Mouse (Mus musculus) layer of hippocampus, adult 8-10 months (tissue): Measurements from ENCODE around the gene Nav2. TPM values are rescaled to one million over a fixed set of nuclear protein-coding genes. Genes with fewer than 3 reads are reported as not detected.

Source experiments
- DNase-seq, 2 experiments: peaks; one replicate each; pipeline ENCODE4 v3.0.0; 2022; ENCODE audit warnings: low spot score in 2 of 2
- total RNA-seq, 4 experiments: library from RNA; stranded (reverse); gene quantifications; 2 replicates each; pipeline ENCODE4 v1.2.4; 2022

The Nav2 gene
- total RNA-seq, 4 experiments from 2014 or later = 87.2 to 113 (median 96.0) TPM

GRCm38 (mm10) chr7:49476666-49477065 is 568.1 kb downstream of the Nav2 start:
- no peak for DNase-seq

DNA sequence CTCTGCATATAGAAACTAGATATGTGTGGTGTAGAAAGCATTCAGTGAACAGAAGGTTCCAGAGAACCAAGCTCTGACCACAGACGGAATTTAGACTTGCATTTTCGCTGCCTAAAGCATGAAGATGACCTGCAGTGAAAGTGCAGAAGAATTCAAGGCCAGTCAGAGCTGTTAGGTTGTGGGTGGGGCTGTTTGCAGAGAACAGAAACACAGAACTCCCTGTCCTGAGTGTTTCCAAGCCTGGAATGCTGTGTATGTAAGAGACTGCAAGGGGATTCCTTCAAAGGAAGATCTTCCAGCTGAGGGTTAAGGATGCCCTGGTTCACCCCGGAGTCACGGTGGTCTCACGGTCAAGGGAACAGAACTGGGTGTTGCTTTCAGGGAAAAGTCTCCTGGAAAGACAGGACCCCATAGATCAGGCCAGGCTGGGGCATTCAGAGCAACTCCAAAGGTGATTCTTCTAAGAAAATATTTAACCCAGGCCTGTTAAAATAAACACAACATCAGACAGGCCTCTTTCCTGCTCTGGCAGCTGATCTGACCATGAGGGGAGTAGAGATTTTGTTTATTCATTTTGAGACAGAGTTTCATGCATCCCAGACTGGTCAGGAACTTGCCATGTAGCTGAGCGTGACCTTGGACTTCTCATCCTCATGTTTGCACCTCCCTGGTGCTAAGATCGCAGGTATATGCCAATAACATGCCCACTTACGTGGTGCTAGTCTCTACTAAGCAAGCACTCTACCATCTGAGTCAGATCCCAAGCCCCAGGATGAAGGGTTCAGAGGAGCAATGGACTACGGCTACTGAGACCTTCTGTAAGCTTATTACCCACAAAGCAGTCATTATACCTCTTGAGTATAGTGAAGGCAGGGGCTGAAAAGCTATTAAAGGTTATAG is 568.8 kb downstream of the Nav2 start:
- no peak for DNase-seq

- no peak for DNase-seq
Measured at GRCm38 (mm10) chr7:49477976-49478349, 569.4 kb downstream of the Nav2 start.

- no peak for DNase-seq
Measured at GRCm38 (mm10) chr7:49478886-49479285, 570.4 kb downstream of the Nav2 start.

- DNase-seq = no peak
Measured at GRCm38 (mm10) chr7:49480962-49481361, 572.4 kb downstream of the Nav2 start.

DNA sequence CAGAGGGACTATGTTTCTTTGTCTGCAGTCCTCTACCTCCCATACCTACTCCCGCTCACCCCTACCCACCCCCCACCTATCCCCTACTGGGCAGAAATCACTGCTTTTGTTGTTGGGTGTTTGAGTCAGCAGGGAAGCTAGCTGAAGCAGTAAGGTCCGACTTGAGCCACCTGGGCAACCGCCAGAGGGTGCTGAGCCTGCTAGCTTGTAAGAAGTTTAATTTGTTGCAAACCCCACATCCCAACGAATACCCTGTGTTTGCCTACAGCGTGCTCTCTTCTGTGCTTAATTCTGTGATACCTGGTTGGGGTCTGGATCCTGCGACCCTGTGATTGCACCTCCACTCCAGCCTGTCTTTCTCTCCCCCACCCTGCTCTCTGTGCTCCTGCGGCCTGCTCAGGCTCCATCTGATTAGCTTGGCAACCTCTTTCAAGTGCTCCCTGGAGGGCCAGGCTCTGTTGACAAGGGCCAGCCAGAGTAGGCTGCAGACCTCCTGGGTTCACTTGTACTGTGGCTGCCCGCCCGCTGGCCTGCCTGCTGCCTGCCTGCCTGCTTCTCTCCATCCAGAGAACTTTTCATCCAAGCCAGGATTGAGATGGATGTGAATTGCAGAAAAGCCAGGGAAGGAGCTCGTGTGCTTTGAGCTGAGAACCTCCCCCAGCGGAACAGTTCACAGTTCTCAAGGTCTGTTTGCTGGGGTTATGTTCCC is 575.7 kb downstream of the Nav2 start:
- no peak for DNase-seq

GRCm38 (mm10) chr7:49485292-49485847 is 576.9 kb downstream of the Nav2 start:
- no peak for DNase-seq

DNA sequence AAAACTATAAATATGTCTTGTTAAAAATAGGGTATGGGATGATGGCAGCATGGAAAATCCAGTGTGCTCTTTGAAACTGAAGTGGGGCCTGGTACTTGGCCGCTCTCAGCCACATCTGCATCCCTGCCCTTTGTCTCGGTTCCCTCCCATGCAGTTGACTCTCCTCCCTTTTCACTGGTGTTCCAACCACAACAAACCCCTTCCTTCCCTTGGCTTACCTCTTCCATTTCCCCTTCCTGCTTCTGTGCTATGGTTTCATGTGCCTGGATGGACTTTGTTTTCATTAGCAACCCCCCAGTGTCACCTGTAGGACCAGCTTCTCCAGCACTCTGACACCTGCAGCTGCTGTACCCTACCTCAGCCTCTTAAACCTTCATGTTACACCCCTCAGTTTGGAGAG is 578.8 kb downstream of the Nav2 start:
- no peak for DNase-seq

- DNase-seq = no peak
Measured at GRCm38 (mm10) chr7:49488493-49489087, 580.1 kb downstream of the Nav2 start.

DNA sequence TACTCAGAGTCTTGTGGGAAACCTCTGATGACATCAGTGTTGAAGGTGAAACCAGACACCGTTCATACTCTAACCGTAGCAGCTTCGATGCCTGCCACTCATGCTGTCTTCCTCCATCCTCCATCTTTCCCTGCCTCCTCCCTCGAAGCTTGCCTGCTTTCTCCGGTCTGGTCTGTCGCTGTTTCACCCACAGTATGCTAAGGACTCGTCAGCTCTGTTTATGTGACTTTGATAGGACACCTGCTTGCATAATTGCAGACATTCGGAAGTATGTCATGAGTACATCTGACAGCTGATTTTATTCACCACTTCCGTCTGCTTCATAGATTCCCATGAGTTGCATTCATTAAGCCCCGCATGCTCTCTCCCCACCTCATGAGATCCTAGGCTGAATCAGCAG is 582.3 kb downstream of the Nav2 start:
- DNase-seq = peak; percentile 51 to 57

GRCm38 (mm10) chr7:49492622-49493021 is 584.1 kb downstream of the Nav2 start:
- no peak for DNase-seq

DNA sequence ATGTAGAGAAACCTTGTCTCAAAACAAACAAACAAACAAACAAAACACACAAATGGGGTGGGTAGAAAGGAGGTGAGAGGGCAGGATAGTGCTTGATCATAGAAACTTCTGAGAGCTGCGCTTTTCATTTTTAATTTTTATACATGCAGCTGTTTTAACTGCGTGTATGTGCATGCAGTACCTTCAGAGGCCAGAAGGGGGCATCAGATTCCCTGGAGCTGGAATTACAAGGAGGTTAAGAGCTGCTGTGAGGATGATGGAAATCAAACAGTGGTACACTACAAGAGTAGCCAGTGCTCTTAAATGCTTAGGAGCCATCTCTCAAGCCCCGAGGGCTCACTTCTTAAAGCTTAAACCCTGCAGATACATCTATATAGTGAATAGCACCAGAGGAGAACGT is 584.7 kb downstream of the Nav2 start:
- DNase-seq = no peak

DNA sequence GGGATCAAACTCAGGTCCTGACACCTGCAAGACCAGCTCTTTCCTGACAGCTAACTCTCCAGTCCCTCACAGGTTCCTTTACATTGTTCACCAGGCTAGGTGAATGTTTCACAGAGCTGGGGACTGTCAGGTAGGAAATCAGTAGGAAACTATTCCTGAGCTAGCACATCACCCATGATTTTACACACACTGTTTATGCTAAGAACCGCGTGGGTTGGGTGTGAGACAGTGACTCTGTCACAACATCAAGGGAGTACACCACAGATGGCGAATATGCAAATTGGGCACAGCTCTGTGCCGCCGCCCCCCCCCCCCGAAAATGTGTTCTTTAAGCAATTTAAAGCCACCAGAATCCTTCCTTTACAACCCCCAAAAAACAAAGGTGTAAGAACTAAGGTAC is 586.1 kb downstream of the Nav2 start:
- DNase-seq = peak in 1 of 2 experiments; percentile 49

GRCm38 (mm10) chr7:49496111-49496510 is 587.6 kb downstream of the Nav2 start:
- no peak for DNase-seq

- DNase-seq = no peak
Measured at GRCm38 (mm10) chr7:49496766-49497425, 588.4 kb downstream of the Nav2 start.

DNA sequence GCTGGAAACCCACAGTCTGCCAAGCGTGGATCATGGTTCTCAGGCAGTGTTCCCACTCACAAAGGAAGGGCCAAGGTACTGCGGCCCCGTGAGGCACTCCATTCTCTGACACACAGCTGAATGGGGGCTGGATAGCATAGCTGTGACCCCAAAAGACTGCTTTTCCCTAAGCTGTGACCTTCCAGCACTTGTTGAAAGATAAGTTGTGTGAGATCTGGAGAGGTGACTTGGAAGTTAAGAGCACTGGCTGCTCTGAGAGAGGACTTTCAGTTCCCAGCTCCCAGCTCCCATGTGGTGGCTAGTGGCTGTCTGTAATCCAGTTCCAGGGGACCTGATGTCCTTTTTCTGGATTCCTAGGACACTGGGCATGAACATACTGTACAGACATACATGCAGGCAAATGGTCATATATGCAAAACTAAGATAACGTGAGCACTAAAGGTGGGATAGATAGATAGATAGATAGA is 588.9 kb downstream of the Nav2 start:
- no peak for DNase-seq

GRCm38 (mm10) chr7:49499598-49499997 is 591.1 kb downstream of the Nav2 start:
- DNase-seq = no peak

- no peak for DNase-seq
Measured at GRCm38 (mm10) chr7:49500916-49501315, 592.4 kb downstream of the Nav2 start.

DNA sequence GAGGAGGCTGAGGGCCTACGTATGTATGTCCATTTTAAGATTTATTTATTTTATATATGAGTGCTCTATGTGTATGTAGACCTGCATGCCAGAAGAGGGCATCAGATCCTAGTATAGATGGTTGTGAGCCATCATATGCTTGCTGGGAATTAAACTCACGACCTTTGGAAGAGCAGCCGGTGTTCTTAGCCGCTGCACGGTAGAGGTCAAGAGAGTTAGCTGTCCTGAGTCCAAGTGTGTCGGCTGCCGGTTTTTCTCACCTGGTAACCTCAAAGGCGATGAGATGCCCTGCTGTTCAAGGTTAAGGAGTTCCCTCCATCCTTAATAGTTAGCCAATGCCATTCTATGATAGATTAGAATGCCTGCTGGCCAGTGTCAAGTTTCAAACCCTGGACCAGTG is 594.9 kb downstream of the Nav2 start:
- DNase-seq = no peak

GRCm38 (mm10) chr7:49503881-49504280 is 595.4 kb downstream of the Nav2 start:
- no peak for DNase-seq

GRCm38 (mm10) chr7:49504297-49504696 is 595.8 kb downstream of the Nav2 start:
- DNase-seq = no peak
